ENCODE assay signal across 10 mouse cellular contexts in the genomic region with DNA sequence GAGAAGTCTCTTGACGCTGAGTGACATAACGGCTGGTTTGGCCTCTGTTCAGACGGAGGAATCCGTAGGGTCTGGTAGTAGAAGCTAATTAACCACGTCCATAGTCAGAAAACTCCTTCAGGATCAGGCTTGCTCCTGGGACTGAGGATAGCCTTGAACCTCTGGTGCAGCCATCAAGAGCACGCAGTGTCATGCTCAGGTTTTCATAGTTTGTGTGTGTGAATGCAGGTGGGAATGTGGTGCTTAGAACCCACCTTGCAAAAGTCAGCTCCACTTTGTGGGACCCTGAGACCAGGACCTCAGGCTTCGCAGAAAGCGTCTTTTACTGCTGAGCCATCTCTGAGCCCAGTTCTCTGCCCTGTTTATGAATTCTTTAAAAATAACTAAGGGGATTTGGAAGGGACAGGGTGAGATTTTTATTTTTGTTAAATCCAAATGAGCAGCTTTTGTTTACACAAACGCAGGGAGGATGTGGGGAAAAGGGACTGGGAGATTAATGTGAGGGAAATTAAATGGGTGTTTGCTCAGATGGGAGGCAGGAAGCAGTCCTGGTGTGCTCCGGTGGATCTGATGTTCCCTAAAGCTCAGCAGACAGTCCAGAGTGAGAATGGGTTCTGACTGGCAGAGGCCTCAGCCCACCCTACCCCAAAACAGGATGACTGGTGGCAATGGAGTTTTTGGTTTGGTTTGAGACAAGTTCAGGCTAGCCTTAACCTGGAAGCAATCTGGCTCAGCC. TPM values are rescaled to one million over a fixed set of nuclear protein-coding genes. Genes with fewer than 3 reads are reported as not detected.
DNase-seq lines count a peak whose midpoint lies in the region; ATAC-seq and TF ChIP-seq lines count a peak whose summit lies in the region.
"Had no signal": no experiment of that assay in that cellular context is flagged by ENCODE, and none has a peak within 500 bp of the region (broad histone marks: within the 10 kb centered on the region; RNA-seq: fewer than 3 reads in every experiment).

No protein-coding gene starts in this region.

- peak overlapping the region; percentile 4 for H3K27ac ChIP-seq in forebrain, embryonic 15.5 days (replicated peaks)
- H3K27ac ChIP-seq in forebrain, embryonic 11.5 days (ENCODE audit: low read depth, low read length), result no peak overlapping the region
- H3K27ac ChIP-seq in ES-Bruce4 (ENCODE audit: insufficient read depth, low read length), result peak overlapping the region; percentile 49
- H3K27ac ChIP-seq in heart, postnatal 0 days (ENCODE audit: low read depth), result peak overlapping the region; percentile 96
- H3K27ac ChIP-seq in liver, embryonic 15.5 days (replicated peaks), result peak overlapping the region; percentile 43; the same call in 1 of the 2 replicates

- TF ChIP-seq CTCF in ES-Bruce4 (IDR thresholded peaks at IDR 0.05; ENCODE audit: low read depth, low read length), result no peak
- no peak for TF ChIP-seq CTCF in heart, postnatal 0 days (IDR thresholded peaks at IDR 0.05; ENCODE audit: low read depth)

- no peak for ATAC-seq in forebrain, embryonic 15.5 days (replicated peaks)
- ATAC-seq in forebrain, embryonic 11.5 days (replicated peaks; ENCODE audit: low FRiP score), result no peak
- ATAC-seq in heart, postnatal 0 days (ENCODE audit: insufficient read depth, low read depth), result peak; percentile 25
- ATAC-seq in liver, embryonic 15.5 days (ENCODE audit: insufficient read depth), result no peak
- no peak for ATAC-seq in activated CD4-positive, CD25-positive, alpha-beta regulatory T cell, adult 4 months
- ATAC-seq: Patski had no signal

- TF ChIP-seq EP300 in ES-Bruce4 (IDR thresholded peaks at IDR 0.05; ENCODE audit: insufficient read depth, low read depth, low read length), result no peak
- TF ChIP-seq EP300 in heart, postnatal 0 days (IDR thresholded peaks at IDR 0.05; ENCODE audit: low read depth), result no peak; the same call in 1 of the 2 replicates

- no peaks in the 10 kb centered on the region for H3K27me3 ChIP-seq in forebrain, embryonic 15.5 days
- no peaks in the 10 kb centered on the region for H3K27me3 ChIP-seq in forebrain, embryonic 11.5 days (ENCODE audit: control insufficient read depth, insufficient read depth, low read length)
- H3K27me3 ChIP-seq in ES-Bruce4 (ENCODE audit: control insufficient read depth, insufficient read depth, low read length, poor library complexity, severe bottlenecking), result no peaks in the 10 kb centered on the region
- no peaks in the 10 kb centered on the region for H3K27me3 ChIP-seq in heart, postnatal 0 days (ENCODE audit: control insufficient read depth, insufficient read depth, low read length)
- H3K27me3 ChIP-seq in liver, embryonic 15.5 days, result no peaks in the 10 kb centered on the region
- H3K27me3 ChIP-seq: Patski had no signal

- no peak overlapping the region for H3K4me3 ChIP-seq in forebrain, embryonic 15.5 days
- H3K4me3 ChIP-seq in forebrain, embryonic 11.5 days (ENCODE audit: low read depth, low read length), result no peak overlapping the region
- peak overlapping the region; percentile 12; the same call in 1 of the 2 replicates for H3K4me3 ChIP-seq in ES-Bruce4 (ENCODE audit: low read depth, low read length)
- H3K4me3 ChIP-seq in heart, postnatal 0 days (ENCODE audit: low read depth, low read length), result peak overlapping the region; percentile 73
- no peak overlapping the region for H3K4me3 ChIP-seq in liver, embryonic 15.5 days (replicated peaks)

- peaks cover 38% of the 10 kb centered on the region for H3K4me1 ChIP-seq in forebrain, embryonic 15.5 days
- peaks cover 5% of the 10 kb centered on the region; the same call in 1 of the 2 replicates for H3K4me1 ChIP-seq in forebrain, embryonic 11.5 days (replicated peaks; ENCODE audit: control insufficient read depth, insufficient read depth, low read length)
- no peaks in the 10 kb centered on the region for H3K4me1 ChIP-seq in ES-Bruce4 (ENCODE audit: control insufficient read depth, insufficient read depth, low read length)
- peaks cover 19% of the 10 kb centered on the region for H3K4me1 ChIP-seq in heart, postnatal 0 days (ENCODE audit: control insufficient read depth, insufficient read depth)
- peaks cover 66% of the 10 kb centered on the region for H3K4me1 ChIP-seq in liver, embryonic 15.5 days (replicated peaks)

- no peak overlapping the region for H3K9ac ChIP-seq in forebrain, embryonic 15.5 days (replicated peaks)
- no peak overlapping the region for H3K9ac ChIP-seq in forebrain, embryonic 11.5 days (ENCODE audit: low read length)
- H3K9ac ChIP-seq in ES-Bruce4 (ENCODE audit: low read depth, poor library complexity, severe bottlenecking), result no peak overlapping the region
- H3K9ac ChIP-seq in heart, postnatal 0 days (replicated peaks; ENCODE audit: low read depth, low read length), result peak overlapping the region; percentile 96
- no peak overlapping the region for H3K9ac ChIP-seq in liver, embryonic 15.5 days

- no peaks in the 10 kb centered on the region for H3K9me3 ChIP-seq in forebrain, embryonic 15.5 days
- no peaks in the 10 kb centered on the region for H3K9me3 ChIP-seq in forebrain, embryonic 11.5 days (ENCODE audit: control insufficient read depth, low read length)
- no peaks in the 10 kb centered on the region for H3K9me3 ChIP-seq in ES-Bruce4 (replicated peaks; ENCODE audit: control insufficient read depth, insufficient read depth, low read length, poor library complexity, severe bottlenecking)
- no peaks in the 10 kb centered on the region for H3K9me3 ChIP-seq in heart, postnatal 0 days (replicated peaks; ENCODE audit: control insufficient read depth, low read length)
- no peaks in the 10 kb centered on the region for H3K9me3 ChIP-seq in liver, embryonic 15.5 days (replicated peaks)

- H3K4me2 ChIP-seq in forebrain, embryonic 15.5 days (replicated peaks), result no peak overlapping the region
- no peak overlapping the region for H3K4me2 ChIP-seq in forebrain, embryonic 11.5 days (ENCODE audit: low read depth, low read length, severe bottlenecking)
- peak overlapping the region; percentile 84 for H3K4me2 ChIP-seq in heart, postnatal 0 days (ENCODE audit: low read depth, low read length)
- H3K4me2 ChIP-seq in liver, embryonic 15.5 days, result peak overlapping the region; percentile 21; the same call in 1 of the 2 replicates

- DNase-seq in forebrain, embryonic 11.5 days (ENCODE audit: low spot score), result no peak
- peak; percentile 69 for DNase-seq in heart, postnatal 0 days (ENCODE audit: low spot score)
- no peak for DNase-seq in left cerebral cortex, postnatal 4 days
- no peak for DNase-seq in MN1 (ENCODE audit: low spot score)

- intact Hi-C loops in left cerebral cortex, postnatal 4 days (cut with DNase I), result no loop called here

- WGBS in forebrain, embryonic 15.5 days, result 58% methylated on average over 10 of the region's 10 CpGs
- WGBS in forebrain, embryonic 11.5 days, result 64% methylated on average over 10 of the region's 10 CpGs
- 28% methylated on average over 10 of the region's 10 CpGs for WGBS in heart, postnatal 0 days
- 41% methylated on average over 10 of the region's 10 CpGs for whole genome bisulfite sequencing in liver, embryonic 15.5 days (ENCODE audit: insufficient replicate concordance)

- peak; percentile 96 for TF ChIP-seq POLR2A in ES-Bruce4 (IDR thresholded peaks at IDR 0.05; ENCODE audit: insufficient read depth, low read length)

- H3K36me3 ChIP-seq in forebrain, embryonic 15.5 days, result peaks cover 18% of the 10 kb centered on the region
- H3K36me3 ChIP-seq in forebrain, embryonic 11.5 days (ENCODE audit: control insufficient read depth, insufficient read depth, low read length), result peaks cover 6% of the 10 kb centered on the region; the same call in 1 of the 2 replicates
- H3K36me3 ChIP-seq in ES-Bruce4 (ENCODE audit: control insufficient read depth, insufficient read depth, low read length, poor library complexity, severe bottlenecking), result peaks cover 32% of the 10 kb centered on the region
- H3K36me3 ChIP-seq in heart, postnatal 0 days (replicated peaks; ENCODE audit: control insufficient read depth, insufficient read depth, low read length), result peaks cover 30% of the 10 kb centered on the region
- H3K36me3 ChIP-seq in liver, embryonic 15.5 days (replicated peaks), result peaks cover 26% of the 10 kb centered on the region

RNA-seq across cellular contexts. Expression of a gene that starts 4.4 kb away (rescaled TPM):
- 68.4 and 69.3 TPM in 2 replicates for polyA plus RNA-seq in forebrain, embryonic 15.5 days (2015; fragmentation: Nextera tagmentation; extraction: Ambion mirVana)
- polyA plus RNA-seq in forebrain, embryonic 11.5 days (2014; fragmentation: Nextera tagmentation; extraction: Ambion mirVana), result 45.5 and 46.3 TPM in 2 replicates
- 450 and 464 TPM in 2 replicates for polyA plus RNA-seq in ES-Bruce4 (2011; ENCODE audit: insufficient read depth, insufficient read length, low read depth, missing spikeins)
- 1,058 and 1,196 TPM in 2 replicates for total RNA-seq in heart, postnatal 0 days (2014; rRNA removed; ENCODE audit: low replicate concordance)
- 332 and 600 TPM in 2 replicates for polyA plus RNA-seq in heart, postnatal 0 days (2015; fragmentation: Nextera tagmentation; extraction: Ambion mirVana)
- polyA plus RNA-seq in liver, embryonic 15.5 days (2015; fragmentation: Nextera tagmentation; extraction: Ambion mirVana), result 42.8 and 46.8 TPM in 2 replicates
- polyA plus RNA-seq in activated CD4-positive, CD25-positive, alpha-beta regulatory T cell, adult 4 months (2017; shearing (Covaris generic)), result 100 to 1,000 TPM; 276 to 326 TPM
- 10 to 100 TPM; 65.2 to 69.2 TPM for total RNA-seq in left cerebral cortex, postnatal 4 days (2021)

RNA-seq across cellular contexts. Expression of a gene that starts 14.7 kb away (rescaled TPM):
- polyA plus RNA-seq in forebrain, embryonic 15.5 days (2015; fragmentation: Nextera tagmentation; extraction: Ambion mirVana), result 0.92 and 2.0 TPM in 2 replicates
- polyA plus RNA-seq in forebrain, embryonic 11.5 days (2014; fragmentation: Nextera tagmentation; extraction: Ambion mirVana), result 1.0 TPM in 1 of 2 replicates, not detected in the other
- 1.1 and 1.7 TPM in 2 replicates for polyA plus RNA-seq in ES-Bruce4 (2011; ENCODE audit: insufficient read depth, insufficient read length, low read depth, missing spikeins)
- total RNA-seq in heart, postnatal 0 days (2014; rRNA removed; ENCODE audit: low replicate concordance), result not detected in 2 replicates
- 1.1 and 1.2 TPM in 2 replicates for polyA plus RNA-seq in heart, postnatal 0 days (2015; fragmentation: Nextera tagmentation; extraction: Ambion mirVana)
- 0.17 and 0.23 TPM in 2 replicates for polyA plus RNA-seq in liver, embryonic 15.5 days (2015; fragmentation: Nextera tagmentation; extraction: Ambion mirVana)
- not detected for polyA plus RNA-seq in activated CD4-positive, CD25-positive, alpha-beta regulatory T cell, adult 4 months (2017; shearing (Covaris generic))
- not detected for total RNA-seq in left cerebral cortex, postnatal 4 days (2021)
- polyA plus RNA-seq: large intestine, adult 2 months had no signal

RNA-seq across cellular contexts. Expression of a gene that starts 31.9 kb away (rescaled TPM):
- 42.4 and 45.3 TPM in 2 replicates for polyA plus RNA-seq in forebrain, embryonic 15.5 days (2015; fragmentation: Nextera tagmentation; extraction: Ambion mirVana)
- polyA plus RNA-seq in forebrain, embryonic 11.5 days (2014; fragmentation: Nextera tagmentation; extraction: Ambion mirVana), result 22.0 and 28.4 TPM in 2 replicates
- 16.2 and 22.8 TPM in 2 replicates for polyA plus RNA-seq in ES-Bruce4 (2011; ENCODE audit: insufficient read depth, insufficient read length, low read depth, missing spikeins)
- total RNA-seq in heart, postnatal 0 days (2014; rRNA removed; ENCODE audit: low replicate concordance), result 10.3 and 13.1 TPM in 2 replicates
- 37.1 and 38.7 TPM in 2 replicates for polyA plus RNA-seq in heart, postnatal 0 days (2015; fragmentation: Nextera tagmentation; extraction: Ambion mirVana)
- polyA plus RNA-seq in liver, embryonic 15.5 days (2015; fragmentation: Nextera tagmentation; extraction: Ambion mirVana), result 10.9 and 11.7 TPM in 2 replicates
- 10 to 100 TPM; 25.1 to 35.6 TPM for polyA plus RNA-seq in activated CD4-positive, CD25-positive, alpha-beta regulatory T cell, adult 4 months (2017; shearing (Covaris generic))
- 10 to 100 TPM; 28.0 to 28.1 TPM for total RNA-seq in left cerebral cortex, postnatal 4 days (2021)

RNA-seq across cellular contexts. Expression of a gene that starts 34.3 kb away (rescaled TPM):
- polyA plus RNA-seq in forebrain, embryonic 15.5 days (2015; fragmentation: Nextera tagmentation; extraction: Ambion mirVana), result 12.5 and 13.4 TPM in 2 replicates
- 1.9 and 2.4 TPM in 2 replicates for polyA plus RNA-seq in forebrain, embryonic 11.5 days (2014; fragmentation: Nextera tagmentation; extraction: Ambion mirVana)
- 0.31 and 0.43 TPM in 2 replicates for polyA plus RNA-seq in ES-Bruce4 (2011; ENCODE audit: insufficient read depth, insufficient read length, low read depth, missing spikeins)
- 1.2 and 5.3 TPM in 2 replicates for total RNA-seq in heart, postnatal 0 days (2014; rRNA removed; ENCODE audit: low replicate concordance)
- 6.0 and 6.8 TPM in 2 replicates for polyA plus RNA-seq in heart, postnatal 0 days (2015; fragmentation: Nextera tagmentation; extraction: Ambion mirVana)
- polyA plus RNA-seq in liver, embryonic 15.5 days (2015; fragmentation: Nextera tagmentation; extraction: Ambion mirVana), result 0.12 and 0.15 TPM in 2 replicates
- polyA plus RNA-seq in activated CD4-positive, CD25-positive, alpha-beta regulatory T cell, adult 4 months (2017; shearing (Covaris generic)), result not detected
- total RNA-seq in left cerebral cortex, postnatal 4 days (2021), result 10 to 100 TPM; 32.3 to 33.0 TPM

RNA-seq across cellular contexts. Expression of a gene that starts 37.1 kb away (rescaled TPM):
- polyA plus RNA-seq in forebrain, embryonic 15.5 days (2015; fragmentation: Nextera tagmentation; extraction: Ambion mirVana), result 0.43 and 0.82 TPM in 2 replicates
- polyA plus RNA-seq in forebrain, embryonic 11.5 days (2014; fragmentation: Nextera tagmentation; extraction: Ambion mirVana), result 0.69 and 0.77 TPM in 2 replicates
- 0.88 and 1.2 TPM in 2 replicates for polyA plus RNA-seq in ES-Bruce4 (2011; ENCODE audit: insufficient read depth, insufficient read length, low read depth, missing spikeins)
- 68.1 and 81.3 TPM in 2 replicates for total RNA-seq in heart, postnatal 0 days (2014; rRNA removed; ENCODE audit: low replicate concordance)
- 24.7 and 25.9 TPM in 2 replicates for polyA plus RNA-seq in heart, postnatal 0 days (2015; fragmentation: Nextera tagmentation; extraction: Ambion mirVana)
- polyA plus RNA-seq in liver, embryonic 15.5 days (2015; fragmentation: Nextera tagmentation; extraction: Ambion mirVana), result 7.1 and 8.5 TPM in 2 replicates
- polyA plus RNA-seq in activated CD4-positive, CD25-positive, alpha-beta regulatory T cell, adult 4 months (2017; shearing (Covaris generic)), result not detected
- 1 to 10 TPM; 1.1 TPM for total RNA-seq in left cerebral cortex, postnatal 4 days (2021)
- polyA plus RNA-seq: Patski had no signal

Comparison
In these comparisons a context has a peak if more than half of its experiments do, and no peak if none do; other contexts are left out.
1. H3K4me2 ChIP-seq: peak in heart, postnatal 0 days (single experiment) and liver, embryonic 15.5 days (single experiment); none in forebrain, embryonic 15.5 days (single experiment) and forebrain, embryonic 11.5 days (single experiment).
2. H3K4me3 ChIP-seq: peak in ES-Bruce4 (single experiment) and heart, postnatal 0 days (single experiment); none in forebrain, embryonic 15.5 days (single experiment), forebrain, embryonic 11.5 days (single experiment) and liver, embryonic 15.5 days (single experiment).